Mouse (Mus musculus) ES-E14 (cell line): ENCODE results near the gene 1700025G04Rik. TPM values are rescaled to one million over a fixed set of nuclear protein-coding genes. Genes with fewer than 3 reads are reported as not detected.

Experiments
- DNase-seq: peaks from one replicate; pipeline ENCODE4 v3.0.0-alpha.2; 2013; ENCODE audit warnings: low read depth, low spot score
- H3K27ac ChIP-seq: 2 replicates; pipeline ENCODE4 v1.5.1; 2012; ENCODE audit warnings: low read depth, mild to moderate bottlenecking, low read length, moderate library complexity, mixed read lengths; ENCODE audit not compliant: poor library complexity, insufficient read depth, severe bottlenecking
- H3K36me3 ChIP-seq: 2 replicates; pipeline ENCODE4 v1.6.1; 2012; ENCODE audit warnings: mild to moderate bottlenecking, low read length, moderate library complexity, mixed read lengths; ENCODE audit not compliant: control insufficient read depth, poor library complexity, insufficient read depth, severe bottlenecking
- H3K4me1 ChIP-seq, 2 experiments: fragments of 150-350 bp in 1 of 2; sonication (generic) in 1 of 2; 2 replicates each; pipeline ENCODE4 v1.6.1; 2012; ENCODE audit warnings: low read length in 2 of 2, mild to moderate bottlenecking in 1 of 2, mixed read lengths in 1 of 2; ENCODE audit not compliant: control insufficient read depth in 2 of 2, insufficient read depth in 2 of 2, poor library complexity in 1 of 2
- H3K4me3 ChIP-seq, 2 experiments: fragments of 150-350 bp in 1 of 2; sonication (generic) in 1 of 2; 2 replicates each; pipeline ENCODE4 v1.5.1; 2012; ENCODE audit warnings: low read length in 2 of 2, low read depth in 1 of 2, mild to moderate bottlenecking in 1 of 2, mixed read lengths in 1 of 2; ENCODE audit not compliant: insufficient read depth in 1 of 2, poor library complexity in 1 of 2, severe bottlenecking in 1 of 2
- H3K9ac ChIP-seq: 2 replicates; pipeline ENCODE4 v1.6.1; 2012; ENCODE audit warnings: low read depth, mild to moderate bottlenecking, low read length, mixed read lengths; ENCODE audit not compliant: poor library complexity, insufficient read depth, severe bottlenecking
- H3K9me3 ChIP-seq: fragments of 150-350 bp; sonication (generic); 2 replicates; pipeline ENCODE4 v1.6.1; 2012; ENCODE audit warnings: low read depth, mild to moderate bottlenecking, low read length; ENCODE audit not compliant: control insufficient read depth, insufficient read depth
- CHD2 ChIP-seq: IDR thresholded peaks from 2 replicates; pipeline ENCODE4 v1.6.1; 2014; ENCODE audit warnings: mild to moderate bottlenecking, low read depth, low read length, inconsistent platforms
- HCFC1 ChIP-seq: IDR thresholded peaks from 2 replicates; pipeline ENCODE4 v1.6.1; 2012; ENCODE audit warnings: low read length, inconsistent platforms, borderline replicate concordance; ENCODE audit not compliant: insufficient read depth
- MAFK ChIP-seq: IDR thresholded peaks from 2 replicates; pipeline ENCODE4 v1.6.1; 2014; ENCODE audit warnings: mild to moderate bottlenecking, low read depth, low read length, inconsistent platforms; ENCODE audit not compliant: insufficient read depth
- ZC3H11A ChIP-seq: IDR thresholded peaks from 2 replicates; pipeline ENCODE4 v1.6.1; 2012; ENCODE audit warnings: low read depth, mild to moderate bottlenecking, inconsistent platforms, low read length, borderline replicate concordance
- ZNF384 ChIP-seq: IDR thresholded peaks from 2 replicates; pipeline ENCODE4 v1.6.1; 2012; ENCODE audit warnings: low read depth, low read length, inconsistent platforms
- in situ Hi-C, 2 experiments: fragments of 600-800 bp; cut with MboI; formaldehyde crosslinking; loops; one replicate each; pipeline ENCODE4 v1.15.1; 2025; ENCODE audit warnings: low sequenced_read_pairs in 2 of 2, inconsistent platforms in 1 of 2; ENCODE audit not compliant: unreplicated experiment in 2 of 2
- total RNA-seq: library from RNA; depleted of rRNA; stranded (reverse); fragments of 300-350 nt; gene quantifications from 2 replicates; pipeline ENCODE4 v1.2.3, GENCODE M21; 2012

Gene 1700025G04Rik
- total RNA-seq, 1 experiment, result 2.1 TPM

GRCm38 (mm10) chr1:152061745-152062144 lies 28.2 kb downstream of the 1700025G04Rik start:
- in situ Hi-C loops, result no loop called here

DNA sequence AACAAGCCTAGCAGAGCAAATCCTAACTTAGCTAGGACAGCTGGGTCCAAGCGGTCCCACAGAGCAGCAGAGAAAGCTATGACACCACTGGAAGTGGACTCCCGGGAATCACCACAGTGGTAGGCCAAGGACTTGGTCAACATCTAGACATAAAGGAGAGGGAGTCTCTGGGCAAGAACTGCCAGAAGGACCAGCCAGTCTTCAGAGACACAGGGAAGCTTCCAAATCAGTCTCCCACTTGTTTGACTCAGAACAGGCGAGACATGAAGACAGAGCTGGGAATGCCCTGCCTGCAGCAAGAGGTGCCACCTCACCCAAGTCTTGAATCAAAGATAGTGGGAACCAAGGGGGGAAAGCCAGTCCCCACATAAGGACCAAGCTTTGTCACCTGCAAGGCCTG lies 29.7 kb downstream of the 1700025G04Rik start:
- Histone ChIP-seq H3K4me1 (no peaks in the 10 kb centered on the region), H3K9me3 (no peaks in the 10 kb centered on the region), H3K9ac (no peak overlapping the region), H3K27ac (no peak overlapping the region), H3K36me3 (no peaks in the 10 kb centered on the region), H3K4me3 (no peak overlapping the region)
- DNase-seq, result no peak
- in situ Hi-C loops, result no loop called here
- TF ChIP-seq CHD2 (no peak), ZC3H11A (no peak), HCFC1 (no peak), MAFK (no peak), ZNF384 (no peak)

More at GRCm38 (mm10) chr1:152061745-152062144, 28.2 kb downstream of the 1700025G04Rik start:
- TF ChIP-seq HCFC1, result no peak
- TF ChIP-seq ZNF384, result no peak
- TF ChIP-seq ZC3H11A, result no peak
- no peak for TF ChIP-seq CHD2
- no peak for TF ChIP-seq MAFK
- no peaks in the 10 kb centered on the region for H3K36me3 ChIP-seq
- H3K4me3 ChIP-seq, result no peak overlapping the region
- no peak for DNase-seq
- no peak overlapping the region for H3K27ac ChIP-seq
- H3K9ac ChIP-seq, result no peak overlapping the region
- H3K9me3 ChIP-seq, result no peaks in the 10 kb centered on the region
- no peaks in the 10 kb centered on the region for H3K4me1 ChIP-seq

DNA sequence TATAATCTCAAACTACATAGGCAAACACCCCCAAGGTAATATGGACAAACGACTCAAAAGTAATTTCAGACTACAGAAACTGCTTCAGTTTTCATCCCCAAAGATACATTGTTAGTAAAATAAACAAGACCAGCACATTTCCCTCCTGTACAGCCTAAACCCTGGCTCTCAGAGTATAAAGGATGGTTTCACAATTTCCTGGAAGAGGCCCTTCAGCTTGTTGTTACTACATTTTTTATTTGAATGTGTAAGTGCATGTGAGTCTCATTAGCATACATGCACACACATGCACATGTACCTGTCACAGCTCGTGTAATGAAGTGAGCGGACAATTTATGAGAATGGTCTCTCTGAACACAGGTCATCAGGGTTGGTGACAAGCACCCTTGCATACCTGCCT lies 31.1 kb downstream of the 1700025G04Rik start:
- H3K27ac ChIP-seq, result no peak overlapping the region
- no peak overlapping the region for H3K9ac ChIP-seq
- no peak for TF ChIP-seq MAFK
- TF ChIP-seq HCFC1, result no peak
- TF ChIP-seq ZNF384, result no peak
- no peak for TF ChIP-seq ZC3H11A
- in situ Hi-C loops, result no loop called here
- H3K4me1 ChIP-seq, result no peaks in the 10 kb centered on the region
- DNase-seq, result no peak
- H3K36me3 ChIP-seq, result no peaks in the 10 kb centered on the region
- no peaks in the 10 kb centered on the region for H3K9me3 ChIP-seq
- no peak overlapping the region for H3K4me3 ChIP-seq

DNA sequence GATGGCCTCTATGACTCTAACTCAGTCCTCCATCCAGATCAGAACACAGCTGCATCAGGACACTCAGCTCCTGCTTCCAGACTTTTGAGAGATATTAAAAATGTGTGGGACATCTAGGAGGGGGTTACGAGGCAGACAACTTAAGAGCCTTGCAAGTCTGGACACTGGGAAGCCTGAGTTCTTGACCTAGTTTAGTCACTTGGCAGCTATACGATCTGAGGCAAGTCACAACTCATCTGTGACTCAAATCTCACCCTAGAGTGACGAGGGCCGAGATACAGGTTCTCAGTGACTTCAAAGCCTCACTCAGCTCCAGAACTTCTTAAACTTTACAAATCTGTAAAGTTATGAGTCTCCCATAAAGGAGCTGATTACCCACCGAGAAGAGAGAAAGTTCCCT lies 36.8 kb downstream of the 1700025G04Rik start:
- DNase-seq, result no peak
- in situ Hi-C loops, result no loop called here
- Histone ChIP-seq H3K36me3 (no peaks in the 10 kb centered on the region), H3K9ac (no peak overlapping the region), H3K4me3 (no peak overlapping the region), H3K4me1 (no peaks in the 10 kb centered on the region), H3K9me3 (no peaks in the 10 kb centered on the region), H3K27ac (no peak overlapping the region)
- TF ChIP-seq HCFC1, result no peak
- TF ChIP-seq ZC3H11A, result no peak
- TF ChIP-seq MAFK, result no peak
- no peak for TF ChIP-seq ZNF384
- no peak for TF ChIP-seq CHD2

DNA sequence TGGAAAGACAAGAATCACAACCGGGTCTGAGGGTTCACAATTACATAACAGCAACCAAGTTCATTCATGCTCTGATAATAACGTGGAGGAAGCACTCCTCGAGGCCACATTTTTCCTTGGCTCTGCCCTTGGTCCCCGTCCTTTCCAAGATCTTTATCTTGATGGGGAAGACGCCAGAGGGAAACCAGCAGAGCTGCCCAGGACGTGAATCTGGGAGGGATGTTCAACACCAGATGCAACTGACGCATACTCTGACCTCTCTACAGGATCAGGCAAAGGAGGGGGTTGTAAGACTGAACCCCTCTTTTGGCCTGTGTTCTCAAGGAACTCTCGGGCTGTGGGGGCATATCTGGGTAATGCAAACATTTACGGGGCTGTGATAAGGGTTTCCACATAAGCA lies 38.1 kb downstream of the 1700025G04Rik start:
- TF ChIP-seq ZC3H11A (no peak), MAFK (no peak), HCFC1 (no peak), CHD2 (no peak), ZNF384 (no peak)
- no peak for DNase-seq
- no peaks in the 10 kb centered on the region for H3K4me1 ChIP-seq
- no peak overlapping the region for H3K4me3 ChIP-seq
- no peak overlapping the region for H3K9ac ChIP-seq
- in situ Hi-C loops, result no loop called here
- H3K9me3 ChIP-seq, result no peaks in the 10 kb centered on the region
- H3K27ac ChIP-seq, result no peak overlapping the region
- H3K36me3 ChIP-seq, result no peaks in the 10 kb centered on the region
